Mouse (Mus musculus): ENCODE data around the gene Ctns.
A peak's percentile ranks its signal among the peaks of the same experiment; 100 is the strongest.

Ctns gene

DNA sequence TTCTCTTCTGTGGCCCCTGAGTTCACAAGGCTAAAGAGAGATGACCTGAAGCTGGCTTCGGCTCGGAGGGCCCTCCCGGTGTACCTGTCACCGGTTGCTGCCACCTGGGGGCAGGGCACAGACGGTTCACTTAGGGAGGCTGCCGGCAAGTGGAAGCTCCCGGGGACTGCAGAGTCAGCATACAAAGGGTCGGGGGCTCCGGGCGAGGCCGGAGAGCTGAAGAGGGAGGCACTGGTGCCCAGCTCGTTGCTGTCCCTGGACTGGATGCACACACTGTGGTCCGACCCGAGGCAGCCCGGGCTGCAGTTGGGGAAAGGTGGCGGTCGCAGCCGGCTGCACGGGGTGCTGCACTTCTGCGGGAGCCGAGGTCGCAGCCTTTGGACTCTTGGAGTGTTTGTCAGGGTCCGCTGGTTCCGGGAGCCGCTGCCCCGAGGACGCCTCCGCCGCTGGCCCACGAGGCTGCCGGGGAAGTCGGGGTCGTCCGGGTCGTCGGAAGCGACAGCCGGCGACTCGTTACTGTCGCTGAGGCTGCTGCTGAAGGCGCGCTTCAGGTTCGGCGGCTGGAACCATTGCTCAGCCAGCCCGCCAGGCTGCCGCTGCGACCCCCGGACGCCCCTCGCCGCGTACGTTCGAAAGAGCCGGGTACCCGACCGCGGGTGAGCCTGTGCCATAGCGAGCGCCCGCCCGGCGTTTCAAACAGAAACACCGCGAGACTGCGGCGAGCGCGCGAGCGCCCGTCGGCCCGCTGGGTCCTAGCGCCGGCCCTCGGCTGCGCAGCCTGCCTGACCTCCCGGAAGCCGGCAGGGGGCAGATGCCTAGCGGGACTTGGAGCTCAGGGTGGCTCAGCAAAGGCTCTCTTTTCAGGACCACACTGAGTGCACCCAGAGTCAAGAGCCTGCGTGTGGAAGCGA, 61.0 kb downstream of the Ctns start, which contains the start of gene Haspin:
Gene Haspin, minus strand, starts transcription at position 704 of the 911 bp plus-strand sequence.
- peak; percentile 87 to 92 for DNase-seq (ENCODE audit: low spot score in 2 of 2)

- no peak for DNase-seq (ENCODE audit: low spot score in 2 of 2)
These were observed 61.7 kb downstream of the Ctns start for GRCm38 (mm10) chr11:73137116-73137515.

DNA sequence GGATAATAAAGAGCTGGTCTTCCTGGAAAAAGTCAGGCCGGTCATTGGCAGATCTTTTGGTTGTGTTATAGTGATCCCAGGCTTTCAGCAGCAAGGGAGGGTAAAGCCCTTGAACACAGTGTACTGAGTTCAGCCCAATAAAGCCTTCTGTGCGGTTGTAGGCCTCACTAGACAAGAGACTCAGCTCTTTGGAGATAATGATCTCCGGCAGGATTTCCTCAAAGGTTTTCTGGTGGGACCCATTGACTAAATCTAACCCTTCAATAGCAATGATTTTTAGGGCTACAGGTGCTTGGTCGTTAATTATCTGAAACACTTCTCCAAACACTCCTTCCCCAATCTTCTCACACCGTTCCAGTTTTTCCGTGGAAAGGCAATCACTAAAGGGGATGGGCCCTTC, 62.3 kb downstream of the Ctns start:
- no peak for DNase-seq (ENCODE audit: low spot score in 2 of 2)

DNA sequence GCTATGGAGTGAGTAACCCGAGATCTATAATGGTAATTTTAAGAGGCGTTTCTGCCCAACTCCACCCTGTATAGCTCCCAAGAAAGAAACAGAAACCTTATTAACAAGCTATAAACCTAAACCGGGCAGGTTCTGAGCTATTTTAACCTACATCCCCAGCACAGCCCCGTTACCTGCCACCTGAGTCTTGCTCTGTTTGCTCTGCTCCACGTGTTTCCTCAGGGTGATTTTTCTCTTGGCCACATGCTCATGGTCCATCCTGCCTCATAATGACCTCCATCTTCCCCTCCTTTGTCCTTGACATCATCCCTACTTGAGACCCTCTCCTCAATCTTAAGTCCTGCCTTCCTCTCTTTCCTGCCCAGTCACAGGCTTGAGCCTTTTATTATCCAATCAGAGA, 64.6 kb downstream of the Ctns start:
- no peak for DNase-seq (ENCODE audit: low spot score in 2 of 2)
